Mouse (Mus musculus): ENCODE results near the gene Olfr211.
"Not testable (repeated sequence)": the region's sequence is repeated elsewhere in the genome, so short reads cannot be mapped to it uniquely, and the experiment has no call there.

The Olfr211 gene

DNA sequence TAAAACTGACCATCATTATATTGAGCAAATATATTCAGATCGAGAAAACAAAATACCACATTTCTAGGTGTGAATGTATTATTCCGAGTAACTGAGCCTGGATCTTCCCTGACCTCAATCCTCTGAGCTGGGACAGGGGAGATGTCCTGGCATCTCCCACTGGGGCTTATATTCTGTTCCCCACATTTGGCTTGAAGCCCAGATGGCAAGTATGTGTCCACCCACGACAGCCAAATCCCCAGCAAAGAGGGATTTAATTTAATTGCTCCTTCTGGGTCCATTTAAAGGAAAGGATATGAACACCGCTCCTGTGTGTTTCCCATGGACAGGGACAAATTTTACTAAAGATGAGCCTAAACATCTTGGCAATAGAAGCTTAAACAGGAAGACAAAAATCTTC lies at the start of gene Olfr211:
Gene Olfr211 (plus strand): TSS at position 301 of the 400 bp plus-strand sequence.
- DNase-seq (ENCODE audit: low read depth, low spot score), result no peak

- DNase-seq (ENCODE audit: low read depth, low spot score), result no peak
Observed at GRCm38 (mm10) chr6:116439531-116439930, 49.4 kb upstream of the Olfr211 start.

DNA sequence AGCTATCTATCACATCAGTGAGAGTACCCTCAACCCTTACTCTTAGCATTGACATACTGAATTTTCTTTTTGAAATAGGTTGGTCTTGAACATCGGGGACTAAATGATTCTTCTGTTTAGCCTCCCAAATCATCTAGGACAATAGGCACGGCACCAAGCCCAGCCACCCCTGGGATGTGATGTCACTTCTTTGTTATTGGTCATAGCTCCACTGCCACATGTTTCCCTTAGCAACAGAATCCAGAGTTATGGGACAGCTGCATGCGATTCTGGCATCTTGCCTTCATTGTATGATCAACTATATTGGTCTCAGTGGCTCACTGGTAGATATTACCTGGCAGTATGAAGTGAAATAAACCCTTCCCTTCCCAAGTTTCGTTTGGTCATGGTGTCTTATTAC lies 48.4 kb upstream of the Olfr211 start:
- no peak for DNase-seq (ENCODE audit: low read depth, low spot score)

- DNase-seq (ENCODE audit: low read depth, low spot score), result no peak
Observed at GRCm38 (mm10) chr6:116440849-116441248, 48.0 kb upstream of the Olfr211 start.

- DNase-seq (ENCODE audit: low read depth, low spot score), result no peak
Observed at GRCm38 (mm10) chr6:116455781-116456180, 33.1 kb upstream of the Olfr211 start.

DNA sequence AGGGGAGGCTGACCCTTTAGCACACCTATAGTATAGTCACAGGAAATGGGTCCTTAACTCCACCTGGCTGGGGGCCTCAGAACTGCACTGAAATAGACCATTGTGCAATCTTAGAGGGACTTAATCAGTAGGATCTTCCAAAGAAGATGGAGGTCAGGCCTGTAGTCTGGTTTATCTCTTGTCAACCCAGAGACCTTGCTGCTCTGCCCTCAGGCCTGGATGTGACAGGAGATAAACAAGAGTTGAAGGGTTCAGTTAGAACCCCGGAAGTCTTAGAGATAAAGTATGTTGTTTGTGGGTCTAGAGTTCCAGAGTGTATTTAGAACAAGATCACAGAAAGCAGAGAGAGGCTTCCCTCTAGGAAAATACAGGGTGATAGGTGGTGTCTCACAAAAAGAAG lies 32.4 kb upstream of the Olfr211 start:
- DNase-seq (ENCODE audit: low read depth, low spot score), result no peak

GRCm38 (mm10) chr6:116458728-116459127 lies 30.2 kb upstream of the Olfr211 start:
- no peak for DNase-seq (ENCODE audit: low read depth, low spot score)

DNA sequence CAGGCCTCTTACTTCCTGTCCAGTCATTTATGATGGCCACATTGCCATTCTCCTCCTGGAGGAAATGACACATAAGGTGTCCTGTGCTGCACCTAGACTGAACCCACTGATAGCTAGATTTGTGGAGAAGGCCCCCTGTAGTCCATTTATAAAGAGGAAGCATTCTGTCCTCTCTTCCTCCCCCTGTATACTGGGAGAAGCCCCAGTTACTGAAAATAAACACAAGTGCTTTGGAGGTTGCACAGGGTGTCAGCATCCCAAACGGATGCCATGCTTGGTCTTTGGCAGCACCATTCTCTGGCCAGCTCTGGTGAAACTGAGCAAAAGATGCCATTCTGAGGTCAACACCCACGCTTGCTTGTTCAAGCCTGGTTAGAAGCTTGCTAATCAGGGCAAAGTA lies 29.7 kb upstream of the Olfr211 start:
- DNase-seq (ENCODE audit: low read depth, low spot score), result no peak

DNA sequence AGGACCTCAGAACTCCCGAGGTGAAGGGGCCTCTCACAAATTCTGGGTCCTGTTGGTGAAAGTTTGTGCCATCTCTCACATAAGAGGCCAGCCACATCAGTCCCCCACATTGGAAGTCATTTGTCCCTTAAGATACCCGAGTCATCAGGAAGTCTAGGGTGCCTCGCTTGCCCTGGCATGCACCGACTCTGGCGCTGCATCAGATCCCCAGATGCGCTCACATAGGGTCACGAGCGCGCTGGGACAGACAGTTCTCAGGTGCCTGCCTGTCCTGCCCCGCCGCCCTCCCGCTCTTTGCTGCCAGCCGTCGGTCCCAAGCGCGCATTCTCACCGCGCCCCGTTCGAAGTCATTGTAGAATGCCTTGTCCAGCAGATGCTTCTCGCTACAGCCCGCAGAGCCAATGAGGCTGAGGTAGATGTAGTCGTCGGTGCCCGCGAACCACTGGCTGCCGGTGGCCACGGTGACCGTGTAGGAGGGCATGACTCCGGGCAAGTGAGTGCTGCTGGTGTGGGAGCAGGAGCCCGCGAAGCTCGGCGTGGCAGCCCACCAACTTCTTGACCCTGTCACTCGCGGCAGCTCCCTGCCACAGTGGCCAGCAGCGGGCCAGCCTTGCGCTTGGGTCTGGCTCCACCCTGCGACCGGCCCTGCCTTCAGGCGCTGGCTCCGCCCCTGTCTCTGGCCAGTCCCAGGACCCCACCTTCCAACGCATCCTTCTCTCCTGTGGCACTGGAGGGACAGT lies 28.2 kb upstream of the Olfr211 start, which contains the start of gene Alox5:
Gene Alox5 (minus strand): TSS at position 635 of the 740 bp plus-strand sequence.
- no peak for DNase-seq (ENCODE audit: low read depth, low spot score)

GRCm38 (mm10) chr6:116468081-116468480 lies 20.8 kb upstream of the Olfr211 start:
- DNase-seq (ENCODE audit: low read depth, low spot score), result no peak

DNA sequence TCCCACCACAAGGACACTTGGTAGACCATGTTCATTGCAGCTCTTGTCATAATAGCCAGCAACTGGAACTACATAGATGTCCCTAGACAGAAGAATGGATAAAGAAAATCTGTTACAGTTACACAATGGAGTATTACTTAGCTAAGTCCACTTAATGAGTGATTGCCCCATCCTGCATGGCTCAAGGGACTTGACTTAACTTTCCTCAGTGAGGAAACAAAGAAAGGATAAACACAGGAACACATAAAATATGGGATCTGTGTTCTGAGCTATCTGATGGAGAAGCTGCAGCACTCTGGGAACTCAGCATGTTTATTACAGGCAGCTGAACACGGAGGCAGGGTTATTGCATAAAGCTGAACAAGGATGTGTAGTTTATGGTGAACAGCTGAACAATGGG lies 3.8 kb upstream of the Olfr211 start:
- DNase-seq (ENCODE audit: low read depth, low spot score), result no peak

- no peak for DNase-seq (ENCODE audit: low read depth, low spot score)
Observed at GRCm38 (mm10) chr6:116486833-116487232, 2.1 kb upstream of the Olfr211 start.

DNA sequence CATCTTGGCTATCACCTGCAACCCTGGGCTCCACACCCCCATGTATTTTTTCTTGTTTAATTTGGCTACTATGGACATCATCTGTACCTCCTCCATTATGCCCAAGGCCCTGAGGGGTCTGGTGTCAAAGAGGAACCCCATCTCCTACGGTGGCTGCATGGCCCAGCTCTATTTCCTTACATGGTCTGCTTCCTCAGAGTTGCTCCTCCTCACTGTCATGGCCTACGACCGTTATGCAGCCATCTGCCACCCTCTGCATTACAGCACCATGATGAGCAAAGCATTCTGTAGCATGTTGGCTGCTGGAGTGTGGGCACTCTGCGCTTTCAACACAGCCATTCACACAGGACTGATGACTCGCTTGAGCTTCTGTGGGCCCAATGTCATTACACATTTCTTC lies 4.9 kb downstream of the Olfr211 start:
- DNase-seq (ENCODE audit: low read depth, low spot score), result no peak

- DNase-seq (ENCODE audit: low read depth, low spot score), result no peak
Observed at GRCm38 (mm10) chr6:116495960-116496359, 7.1 kb downstream of the Olfr211 start.

- DNase-seq (ENCODE audit: low read depth, low spot score), result not testable (repeated sequence)
Observed at GRCm38 (mm10) chr6:116506302-116507003, 17.6 kb downstream of the Olfr211 start, which contains the start of gene Olfr212. Gene Olfr212 (plus strand): TSS chr6:116506516.

DNA sequence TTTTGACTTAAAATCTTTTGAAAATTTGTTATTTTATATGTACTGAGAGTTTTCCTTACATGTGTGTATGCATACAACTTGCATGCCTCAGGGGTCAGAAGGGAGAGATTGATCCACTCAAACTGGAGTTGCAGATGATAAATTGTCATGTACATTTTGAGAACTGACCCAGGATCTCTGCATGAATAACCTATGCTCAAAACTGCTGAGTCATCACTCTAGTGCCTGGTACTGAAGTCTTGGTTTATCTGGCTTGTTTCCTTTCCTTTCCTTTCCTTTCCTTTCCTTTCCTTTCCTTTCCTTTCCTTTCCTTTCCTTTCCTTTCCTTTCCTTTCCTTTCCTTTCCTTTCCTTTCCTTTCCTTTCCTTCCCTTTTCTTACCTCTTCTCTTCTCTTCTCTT lies 25.9 kb downstream of the Olfr211 start:
- no peak for DNase-seq (ENCODE audit: low read depth, low spot score)

- DNase-seq (ENCODE audit: low read depth, low spot score), result no peak
Observed at GRCm38 (mm10) chr6:116538156-116538555, 49.3 kb downstream of the Olfr211 start, which contains the start of gene Olfr213. Gene Olfr213 (plus strand): TSS chr6:116538456.

DNA sequence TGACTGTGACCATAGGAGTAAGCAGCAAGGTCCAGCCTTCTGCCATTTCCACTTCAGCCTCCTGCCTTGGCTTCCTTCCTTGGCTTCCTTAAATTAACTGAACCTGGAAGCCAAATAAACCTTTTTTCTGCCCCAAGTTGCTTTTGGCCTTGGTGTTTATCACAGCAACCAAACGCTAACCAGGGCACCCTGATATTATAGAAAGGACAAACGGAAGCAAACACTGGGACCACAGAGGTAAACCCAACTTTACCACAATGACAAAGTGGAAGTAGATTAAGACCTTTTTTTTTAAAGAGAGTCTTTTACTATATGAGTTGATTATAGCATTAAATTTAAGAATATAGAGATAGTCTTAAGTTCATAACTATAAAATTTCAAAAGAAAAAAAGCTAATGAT lies 53.6 kb downstream of the Olfr211 start:
- no peak for DNase-seq (ENCODE audit: low read depth, low spot score)

Measured in brain, embryonic 18.5 days (tissue).